Mouse (Mus musculus) liver, postnatal 0 days (tissue): ENCODE measurements around the gene Atp2b2.

Experiments used
- CTCF ChIP-seq: sonication (generic); IDR thresholded peaks from 2 replicates; pipeline ENCODE4 v1.5.1; 2016; ENCODE audit warnings: antibody characterized with exemption, low read depth
- EP300 ChIP-seq: IDR thresholded peaks from 2 replicates; pipeline ENCODE4 v1.6.1; 2016; ENCODE audit warnings: antibody characterized with exemption, low read depth, mild to moderate bottlenecking

- TF ChIP-seq CTCF (no peak), EP300 (no peak)
Observed at GRCm38 (mm10) chr6:114023794-114024193, 18.6 kb downstream of the Atp2b2 start.
